Mouse (Mus musculus) heart, adult 2 months (tissue): ENCODE results near the gene Nt5e. TPM values are rescaled to one million over a fixed set of nuclear protein-coding genes. Genes with fewer than 3 reads are reported as not detected.
"Not testable (repeated sequence)": the region's sequence is repeated elsewhere in the genome, so short reads cannot be mapped to it uniquely, and the experiment has no call there.

ENCODE experiments used
- DNase-seq, 2 experiments: peaks; one replicate each; pipeline ENCODE4 v3.0.0; 2021
- H3K27ac ChIP-seq: fragments of 200-600 bp; 2 replicates; pipeline ENCODE4 v1.8.1; 2022
- H3K27me3 ChIP-seq: fragments of 200-500 bp; 2 replicates; pipeline ENCODE4 v1.6.1; 2012; ENCODE audit warnings: mild to moderate bottlenecking, low read length, inconsistent platforms, mixed read lengths; ENCODE audit not compliant: control insufficient read depth, insufficient read depth
- H3K36me3 ChIP-seq: fragments of 200-500 bp; 2 replicates; pipeline ENCODE4 v1.6.1; 2012; ENCODE audit warnings: low read length, inconsistent platforms; ENCODE audit not compliant: control insufficient read depth, insufficient read depth
- H3K4me1 ChIP-seq: fragments of 200-500 bp; 2 replicates; pipeline ENCODE4 v1.6.1; 2011; ENCODE audit warnings: low read length; ENCODE audit not compliant: control insufficient read depth, insufficient read depth
- H3K4me3 ChIP-seq: fragments of 200-600 bp; 2 replicates; pipeline ENCODE4 v1.8.1; 2022
- H3K79me2 ChIP-seq: fragments of 200-500 bp; replicated peaks from 2 replicates; pipeline ENCODE4 v1.6.1; 2012; ENCODE audit warnings: mild to moderate bottlenecking, inconsistent platforms, low read length, moderate library complexity, mixed read lengths; ENCODE audit not compliant: control insufficient read depth, insufficient read depth
- H3K9ac ChIP-seq: fragments of 200-500 bp; 2 replicates; pipeline ENCODE4 v1.6.1; 2012; ENCODE audit warnings: low read depth, mild to moderate bottlenecking, control low read depth, inconsistent platforms, low read length, mixed read lengths
- CTCF ChIP-seq: fragments of 200-600 bp; IDR thresholded peaks from 2 replicates; pipeline ENCODE4 v1.8.1; 2022; ENCODE audit warnings: antibody characterized with exemption, mild to moderate bottlenecking, moderate library complexity
- EP300 ChIP-seq: fragments of 200-500 bp; IDR thresholded peaks from 2 replicates; pipeline ENCODE4 v1.6.1; 2011; ENCODE audit warnings: low read depth, low read length, control low read depth; ENCODE audit not compliant: insufficient read depth
- POLR2A ChIP-seq: fragments of 200-500 bp; IDR thresholded peaks from 2 replicates; pipeline ENCODE4 v1.6.1; 2011; ENCODE audit warnings: mild to moderate bottlenecking, low read depth, low read length, control low read depth; ENCODE audit not compliant: insufficient read depth
- WGBS: fragments of 180-500 bp; shearing (Covaris S2); methylation state at CpG from one replicate; pipeline ENCODE4 v1.1.7; 2018; 5-methylcytosine and 5-hydroxymethylcytosine counted together
- intact Hi-C: fragments of 180-260 bp; cut with DNase I; formaldehyde crosslinking; loops from one replicate; pipeline ENCODE4 v1.15.1; 2025
- polyA plus RNA-seq: library from polyadenylated mRNA; depleted of rRNA; stranded (reverse); fragments of >200 nt; gene quantifications from 2 replicates; pipeline ENCODE4 v1.2.3, GENCODE M21; 2012
- total RNA-seq, 2 experiments: library from RNA; stranded (reverse); gene quantifications; 2 replicates each; pipeline ENCODE4 v1.2.3; 2021

Gene Nt5e
- total and polyA plus RNA-seq, 3 experiments, result 8.1 to 15.5 (median 13.4) TPM

DNA sequence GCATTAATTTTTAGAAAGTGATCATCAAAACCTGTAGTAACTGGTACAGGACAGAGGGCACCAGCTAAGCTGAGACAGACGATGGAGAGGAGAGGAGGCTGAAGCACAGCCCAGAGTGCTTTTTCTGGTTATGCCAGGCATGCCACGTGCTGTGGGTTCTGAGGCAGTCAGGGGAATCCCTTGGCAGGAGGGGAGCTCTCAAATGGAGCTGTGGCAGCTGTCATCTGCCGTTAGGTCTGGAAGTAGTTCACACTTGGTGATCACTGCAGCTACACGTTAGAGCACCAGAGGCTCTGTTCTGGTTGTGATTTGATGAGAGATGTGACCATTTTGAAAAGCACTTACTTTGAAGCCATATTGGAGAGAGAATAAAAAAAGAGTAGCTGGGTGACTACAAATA, 31.2 kb upstream of the Nt5e start:
- TF ChIP-seq POLR2A (no peak), EP300 (0 out of 2 replicates have a peak, but pooled peaks have one; percentile 46)
- Histone ChIP-seq H3K4me3 (no peak overlapping the region), H3K9ac (no peak overlapping the region), H3K27ac (no peak overlapping the region), H3K79me2 (no peaks in the 10 kb centered on the region), H3K36me3 (no peaks in the 10 kb centered on the region), H3K27me3 (no peaks in the 10 kb centered on the region), H3K4me1 (peaks cover 4% of the 10 kb centered on the region)
- peak; percentile 28 to 57 for DNase-seq
- intact Hi-C loops, result no loop called here
- 44% methylated on average over 4 of the region's 4 CpGs for WGBS

DNA sequence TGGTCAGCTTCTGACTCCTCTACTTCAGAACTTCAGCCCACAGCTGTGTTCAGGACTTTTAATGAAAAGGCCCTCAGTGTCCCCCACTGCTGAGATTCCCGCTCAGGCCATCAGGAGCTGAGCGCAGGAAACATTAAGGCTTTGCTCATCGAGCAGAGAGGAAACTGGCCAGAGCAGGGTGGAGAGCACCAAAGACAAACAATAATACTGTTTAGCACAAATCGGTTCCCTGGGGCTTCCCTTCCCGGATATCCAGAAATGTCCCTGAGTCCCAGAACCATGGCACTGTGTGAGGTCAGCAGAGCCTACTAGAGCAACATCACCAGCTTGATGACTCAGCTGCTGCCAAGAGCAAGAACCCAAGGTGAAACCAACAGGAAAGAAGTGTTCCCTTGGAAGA, 30.7 kb upstream of the Nt5e start:
- no peak for TF ChIP-seq EP300
- no peak for TF ChIP-seq POLR2A
- no peak for TF ChIP-seq CTCF
- DNase-seq, result peak in 1 of 2 experiments; percentile 24
- WGBS, result 55% methylated on average over 5 of the region's 5 CpGs

DNA sequence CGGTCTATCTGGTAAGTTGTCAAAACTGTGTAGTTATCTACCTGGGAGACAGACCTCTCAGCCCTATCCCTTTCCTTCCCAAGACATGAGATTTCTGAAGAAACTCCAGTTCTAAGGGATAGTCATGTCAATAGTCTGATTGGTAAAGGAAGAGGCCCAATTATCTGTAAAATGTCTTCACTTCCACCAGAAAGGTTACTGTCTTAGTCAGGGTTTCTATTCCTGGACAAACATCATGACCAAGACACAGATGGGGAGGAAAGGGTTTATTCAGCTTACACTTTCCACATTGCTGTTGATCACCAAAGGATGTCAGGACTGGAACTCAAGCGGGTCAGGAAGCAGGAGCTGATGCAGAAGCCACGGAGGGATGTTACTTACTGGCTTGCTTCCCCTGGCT, 29.8 kb upstream of the Nt5e start:
- H3K4me1 ChIP-seq, DNase-seq, H3K4me3 ChIP-seq, H3K27me3 ChIP-seq, H3K36me3 ChIP-seq, H3K27ac ChIP-seq, H3K9ac ChIP-seq, H3K79me2 ChIP-seq, intact Hi-C loops: not testable (repeated sequence)
- WGBS, result 75% methylated on average over 3 of the region's 3 CpGs

More for the DNA sequence above, 30.7 kb upstream of the Nt5e start:
- intact Hi-C loops, result no loop called here
- Histone ChIP-seq H3K9ac (no peak overlapping the region), H3K4me1 (peaks cover 4% of the 10 kb centered on the region), H3K4me3 (no peak overlapping the region), H3K79me2 (no peaks in the 10 kb centered on the region), H3K27me3 (no peaks in the 10 kb centered on the region), H3K36me3 (no peaks in the 10 kb centered on the region), H3K27ac (no peak overlapping the region)

DNA sequence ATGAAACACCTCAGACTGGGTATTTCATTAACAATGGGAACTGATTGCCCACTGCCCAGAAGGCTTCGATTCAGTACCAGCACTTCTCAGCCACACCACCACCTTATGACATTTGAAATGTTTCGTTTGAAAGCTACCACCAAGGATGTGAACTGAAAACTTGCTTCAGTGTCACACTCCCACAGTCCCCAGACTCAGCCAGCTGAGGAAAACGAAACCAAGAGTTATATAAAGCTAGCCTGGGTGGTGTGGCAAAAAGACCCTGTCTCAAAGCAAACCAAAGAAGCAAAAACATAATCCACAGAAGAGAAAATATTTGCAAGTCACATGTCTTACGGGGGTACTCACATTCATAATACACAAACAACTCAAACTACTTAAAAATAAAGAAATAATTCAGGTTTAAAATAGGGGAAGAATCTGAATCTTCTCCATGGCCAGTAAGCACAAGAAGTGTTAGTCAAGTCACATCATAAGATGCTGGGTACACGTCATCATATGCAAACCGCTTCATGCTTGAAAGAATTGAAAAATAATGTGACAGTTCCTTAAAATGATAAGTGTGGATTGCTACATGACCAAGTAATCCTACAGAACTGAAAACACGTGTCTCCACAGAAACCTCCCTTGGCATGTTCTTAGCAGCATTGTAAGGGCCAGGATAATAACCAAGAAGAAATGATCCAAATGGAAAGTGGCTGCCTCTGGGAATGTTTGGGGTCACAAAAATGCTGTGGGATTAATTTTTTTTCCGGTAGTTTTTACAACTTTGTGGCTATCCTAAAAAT, 28.9 kb upstream of the Nt5e start:
- Histone ChIP-seq H3K9ac (no peak overlapping the region), H3K4me1 (peaks cover 4% of the 10 kb centered on the region), H3K4me3 (no peak overlapping the region), H3K79me2 (no peaks in the 10 kb centered on the region), H3K27me3 (no peaks in the 10 kb centered on the region), H3K27ac (no peak overlapping the region), H3K36me3 (no peaks in the 10 kb centered on the region)
- intact Hi-C loops, result no loop called here
- 85% methylated on average over 8 of the region's 8 CpGs for WGBS
- no peak for DNase-seq
- no peak for TF ChIP-seq EP300
- no peak for TF ChIP-seq POLR2A
- no peak for TF ChIP-seq CTCF

DNA sequence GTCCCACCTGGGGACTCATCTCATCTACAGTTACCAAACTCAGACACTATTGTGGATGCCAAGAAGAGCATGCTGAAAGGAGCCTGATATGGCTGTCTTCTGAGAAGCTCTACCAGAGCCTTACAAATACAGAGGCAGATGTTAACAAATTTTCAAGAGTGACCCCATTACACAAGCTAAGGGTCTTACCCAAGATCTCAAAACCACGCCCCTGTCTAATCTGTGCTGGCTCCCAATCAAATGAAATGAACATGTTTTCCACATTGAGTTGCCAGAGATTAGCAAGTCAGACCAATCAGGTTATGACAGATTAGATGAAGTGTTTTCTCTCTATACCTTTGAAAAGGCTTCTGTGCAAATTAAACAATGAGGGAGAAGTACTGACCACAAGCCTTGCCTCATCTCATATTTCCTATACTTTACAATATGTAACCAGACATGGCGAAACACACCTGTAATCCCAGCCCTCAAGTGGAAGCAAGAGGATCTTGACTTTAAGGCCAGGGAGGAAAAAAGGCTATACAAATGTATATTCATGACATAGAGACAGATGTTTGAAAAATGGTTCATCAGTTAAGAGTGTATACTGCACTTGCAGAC, 19.9 kb upstream of the Nt5e start:
- no peaks in the 10 kb centered on the region for H3K4me1 ChIP-seq
- H3K79me2 ChIP-seq, result no peaks in the 10 kb centered on the region
- no peaks in the 10 kb centered on the region for H3K27me3 ChIP-seq
- intact Hi-C loops, result no loop called here
- H3K36me3 ChIP-seq, result no peaks in the 10 kb centered on the region
- H3K9ac ChIP-seq, result no peak overlapping the region
- no peak for TF ChIP-seq CTCF
- no peak for TF ChIP-seq EP300
- TF ChIP-seq POLR2A, result no peak
- 91% methylated on average over 2 of the region's 2 CpGs for WGBS
- no peak for DNase-seq
- H3K4me3 ChIP-seq, result no peak overlapping the region
- H3K27ac ChIP-seq, result no peak overlapping the region

DNA sequence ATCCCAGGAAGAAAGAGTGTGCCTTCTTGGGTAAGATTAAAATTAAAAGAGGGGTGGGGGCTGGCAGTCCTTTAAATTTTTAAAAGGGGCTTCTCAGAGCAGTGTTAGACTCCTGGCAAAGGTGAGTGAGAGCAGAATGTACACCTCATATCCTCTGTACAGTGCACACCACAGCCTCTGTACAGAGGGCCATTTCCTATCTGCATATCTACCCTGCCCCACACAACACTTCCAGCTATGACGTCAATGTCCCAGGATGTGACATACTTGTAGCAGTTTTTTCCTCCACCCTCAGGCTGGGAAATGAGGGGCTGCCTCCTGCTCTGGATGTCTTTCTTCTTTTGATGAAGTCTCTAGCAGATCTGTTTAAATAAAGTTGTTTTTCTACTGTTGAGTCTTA, 17.9 kb upstream of the Nt5e start:
- 15% methylated on average over 1 of the region's 1 CpGs for WGBS
- no peaks in the 10 kb centered on the region for H3K27me3 ChIP-seq
- DNase-seq, result no peak

More for the DNA sequence above, 17.9 kb upstream of the Nt5e start:
- Histone ChIP-seq H3K79me2 (no peaks in the 10 kb centered on the region), H3K27ac (no peak overlapping the region), H3K4me1 (no peaks in the 10 kb centered on the region), H3K36me3 (no peaks in the 10 kb centered on the region), H3K9ac (no peak overlapping the region), H3K4me3 (no peak overlapping the region)
- intact Hi-C loops, result no loop called here
- TF ChIP-seq POLR2A (no peak), EP300 (no peak), CTCF (no peak)
